ENCODE assay signal across 9 mouse cellular contexts in genomic region chr17:64754142-64754863, GRCm38 (mm10).
A peak's percentile ranks its signal among the peaks of the same experiment; 100 is the strongest.
DNase-seq lines count a peak whose midpoint lies in the region; ATAC-seq and TF ChIP-seq lines count a peak whose summit lies in the region.
"Had no signal": no experiment of that assay in that cellular context is flagged by ENCODE, and none has a peak within 500 bp of the region (broad histone marks: within the 10 kb centered on the region; RNA-seq: fewer than 3 reads in every experiment).

No protein-coding gene starts in this region.

- no peak overlapping the region for H3K27ac ChIP-seq in heart, embryonic 12.5 days (ENCODE audit: poor library complexity, severe bottlenecking)
- H3K27ac ChIP-seq: neural tube, embryonic 12.5 days had no signal

- no peak for TF ChIP-seq CTCF in brain, embryonic 14.5 days (IDR thresholded peaks at IDR 0.05; ENCODE audit: borderline replicate concordance, extremely low read depth, insufficient read depth, insufficient read length)

- peaks cover 6% of the 10 kb centered on the region; the same call in 1 of the 2 replicates for H3K36me3 ChIP-seq in heart, embryonic 12.5 days
- H3K36me3 ChIP-seq: neural tube, embryonic 12.5 days had no signal

- no peak overlapping the region for H3K4me3 ChIP-seq in heart, embryonic 12.5 days
- H3K4me3 ChIP-seq: neural tube, embryonic 12.5 days had no signal

- peak; percentile 19 to 44 for DNase-seq in heart, adult 9 months (ENCODE audit: low spot score in 2 of 2)
- peak; percentile 76 for DNase-seq in CD4-positive helper T cell, adult 2 months (ENCODE audit: low read depth, low spot score)
- DNase-seq in brain, embryonic 14.5 days (ENCODE audit: low read depth), result peak; percentile 53
- peak; percentile 31 for DNase-seq in retina, embryonic 14.5 days (ENCODE audit: low spot score)
- no peak for DNase-seq in right cerebral cortex, postnatal 10 days (ENCODE audit: low spot score in 2 of 2)
- no peak for DNase-seq in layer of hippocampus, adult 8-10 months (ENCODE audit: low spot score in 2 of 2)
- no peak for DNase-seq in c-Kit-positive CD71-positive TER-119-positive erythroid progenitor cells, embryonic 14.5 days (ENCODE audit: low spot score)

- TF ChIP-seq POLR2A in brain, embryonic 14.5 days (IDR thresholded peaks at IDR 0.05; ENCODE audit: borderline replicate concordance, extremely low read depth, insufficient read depth, insufficient read length, poor library complexity, severe bottlenecking), result no peak

- ATAC-seq in heart, embryonic 12.5 days (ENCODE audit: insufficient number of reproducible peaks, low FRiP score), result no peak

- H3K4me1 ChIP-seq in heart, embryonic 12.5 days (replicated peaks), result no peaks in the 10 kb centered on the region
- H3K4me1 ChIP-seq: neural tube, embryonic 12.5 days had no signal

- WGBS in heart, embryonic 12.5 days, result 72% methylated on average over 9 of the region's 9 CpGs

- H3K9me3 ChIP-seq in heart, embryonic 12.5 days (replicated peaks), result no peaks in the 10 kb centered on the region
- H3K9me3 ChIP-seq: neural tube, embryonic 12.5 days had no signal

- H3K9ac ChIP-seq in heart, embryonic 12.5 days, result no peak overlapping the region
- H3K9ac ChIP-seq: neural tube, embryonic 12.5 days had no signal

- H3K27me3 ChIP-seq in heart, embryonic 12.5 days (replicated peaks), result no peaks in the 10 kb centered on the region
- H3K27me3 ChIP-seq: neural tube, embryonic 12.5 days had no signal

- H3K4me2 ChIP-seq in heart, embryonic 12.5 days, result no peak overlapping the region
- H3K4me2 ChIP-seq: neural tube, embryonic 12.5 days had no signal

Comparison
In these comparisons a context has a peak if more than half of its experiments do, and no peak if none do; other contexts are left out.
1. DNase-seq: peak in heart, adult 9 months (2 of 2), CD4-positive helper T cell, adult 2 months (single experiment), brain, embryonic 14.5 days (single experiment) and retina, embryonic 14.5 days (single experiment); none in right cerebral cortex, postnatal 10 days (0 of 2), layer of hippocampus, adult 8-10 months (0 of 2) and c-Kit-positive CD71-positive TER-119-positive erythroid progenitor cells, embryonic 14.5 days (single experiment).